Mouse (Mus musculus) left cerebral cortex, postnatal 25 days (tissue): ENCODE data around the gene Efna5. TPM values are rescaled to one million over a fixed set of nuclear protein-coding genes. Genes with fewer than 3 reads are reported as not detected.
A peak's percentile ranks its signal among the peaks of the same experiment; 100 is the strongest.

ENCODE experiments used
- DNase-seq, 2 experiments: peaks; one replicate each; pipeline ENCODE4 v3.0.0; 2022; ENCODE audit warnings: low spot score in 2 of 2, mixed read lengths in 1 of 2
- intact Hi-C: fragments of 180-260 bp; cut with DNase I; formaldehyde crosslinking; loops from one replicate; pipeline ENCODE4 v1.15.1; 2025
- total RNA-seq, 2 experiments: library from RNA; stranded (reverse); gene quantifications; 2 replicates each; pipeline ENCODE4 v1.2.3; 2021

Efna5 gene
- total RNA-seq, 2 experiments from 2014 or later: 32.8 to 41.5 TPM

- DNase-seq: no peak
- intact Hi-C loops: no loop called here
Measured at GRCm38 (mm10) chr17:62722962-62723361, 158.2 kb downstream of the Efna5 start.

DNA sequence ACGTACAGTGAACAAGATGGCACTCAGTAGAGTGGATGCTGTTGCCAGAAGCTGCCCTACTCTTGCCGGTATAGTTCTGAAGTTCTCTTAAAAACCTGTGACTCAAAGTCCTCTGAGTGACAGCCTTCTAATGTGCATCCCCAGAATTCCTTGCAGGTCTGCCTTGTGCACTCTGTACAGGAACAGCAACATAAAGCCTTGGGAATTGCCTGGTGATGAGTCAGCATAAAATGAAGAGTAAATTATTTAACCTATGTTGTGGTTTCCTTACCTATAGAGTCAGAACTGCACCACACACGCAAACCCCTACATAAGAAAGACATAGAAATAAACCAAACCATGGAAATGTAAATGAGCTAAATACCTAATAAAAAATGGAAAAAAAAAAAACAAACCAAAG, 159.5 kb downstream of the Efna5 start:
- no peak for DNase-seq
- intact Hi-C loops: no loop called here

- intact Hi-C loops: no loop called here
- DNase-seq: peak; percentile 41 to 71
Measured at GRCm38 (mm10) chr17:62720740-62721450, 160.2 kb downstream of the Efna5 start.

GRCm38 (mm10) chr17:62717426-62718131, 163.5 kb downstream of the Efna5 start:
- no peak for DNase-seq
- intact Hi-C loops: no loop called here

DNA sequence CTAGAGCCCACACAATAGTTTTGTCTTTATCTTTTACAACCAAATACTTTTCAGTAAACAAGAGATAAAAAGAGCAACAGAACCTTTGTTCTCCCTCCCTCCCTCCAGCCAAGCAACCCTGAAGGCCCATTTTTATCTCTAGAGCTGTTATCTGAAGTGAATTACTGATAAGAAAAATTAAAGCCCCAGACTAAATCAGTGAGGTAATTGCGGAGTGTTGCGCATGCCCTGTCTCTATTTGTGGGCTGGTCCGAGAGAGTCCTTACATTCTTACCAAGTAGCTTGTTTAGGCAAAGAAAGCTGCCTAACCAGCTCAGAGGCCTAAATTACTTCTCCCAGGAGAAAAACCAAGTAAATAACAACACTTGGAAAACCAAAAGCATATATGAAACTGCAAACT, 167.7 kb downstream of the Efna5 start:
- DNase-seq: no peak
- intact Hi-C loops: no loop called here

GRCm38 (mm10) chr17:62706418-62706817, 174.7 kb downstream of the Efna5 start:
- no peak for DNase-seq
- intact Hi-C loops: no loop called here

DNA sequence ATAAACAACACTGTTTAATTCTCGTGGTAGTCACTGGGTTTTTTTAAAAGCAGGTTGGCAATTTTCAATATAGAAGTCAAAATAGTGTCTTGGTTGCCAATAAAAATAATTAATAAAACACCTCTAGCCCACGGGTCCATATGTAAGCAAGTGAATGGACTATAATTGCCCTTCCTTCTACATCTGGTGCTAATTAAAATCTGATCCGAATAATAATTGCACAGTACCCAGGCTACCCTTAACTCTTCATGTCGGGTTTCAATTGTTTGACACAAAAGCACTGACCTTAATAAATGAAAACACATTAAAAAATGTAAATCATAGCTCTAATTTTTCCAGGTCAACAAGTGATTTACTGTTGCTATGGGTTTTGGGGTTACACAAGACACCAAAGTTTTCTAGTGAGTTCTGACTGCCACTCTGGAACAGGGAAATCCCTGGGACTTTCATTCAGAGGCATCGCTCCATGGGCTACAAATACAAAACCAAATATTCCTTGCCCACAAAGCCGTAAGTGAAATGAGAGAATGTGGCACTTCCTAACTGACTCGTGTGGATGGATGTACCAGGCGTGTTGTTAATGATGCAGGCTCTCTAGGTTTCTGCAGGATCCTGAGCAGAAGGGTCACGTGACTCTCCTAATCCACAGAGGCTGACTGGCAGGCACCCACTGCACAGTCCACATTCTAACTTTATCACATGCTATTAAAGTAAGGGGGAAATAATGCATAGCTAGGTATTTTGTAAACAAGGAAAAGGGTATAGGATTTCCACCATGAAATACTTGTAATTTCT, 178.9 kb downstream of the Efna5 start:
- no peak for DNase-seq
- intact Hi-C loops: no loop called here

GRCm38 (mm10) chr17:62700791-62701602, 180.1 kb downstream of the Efna5 start:
- DNase-seq: no peak
- intact Hi-C loops: no loop called here

- intact Hi-C loops: no loop called here
- DNase-seq: no peak
Measured at GRCm38 (mm10) chr17:62694958-62695437, 186.1 kb downstream of the Efna5 start.

DNA sequence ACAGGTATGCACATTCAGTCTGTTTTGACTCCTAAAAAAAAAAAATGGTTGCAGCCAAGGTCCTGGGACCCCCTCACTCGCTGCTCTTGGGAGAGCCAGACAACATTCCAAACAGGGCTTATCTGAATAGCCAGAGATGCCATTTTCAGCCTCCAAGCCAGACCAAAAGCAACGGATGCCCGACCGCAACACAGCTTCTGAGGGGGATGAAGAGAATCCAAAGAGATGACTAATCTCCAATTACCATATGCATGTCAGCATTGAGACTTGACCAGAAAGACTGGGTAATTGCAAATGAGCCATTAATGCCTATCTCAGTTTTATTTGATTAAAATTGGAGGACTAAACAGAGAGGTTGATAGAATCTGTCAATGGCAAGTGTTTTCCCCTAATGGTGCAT, 188.9 kb downstream of the Efna5 start:
- intact Hi-C loops: no loop called here
- DNase-seq: peak in 1 of 2 experiments; percentile 35

- DNase-seq: no peak
- intact Hi-C loops: no loop called here
Measured at GRCm38 (mm10) chr17:62691201-62691715, 189.9 kb downstream of the Efna5 start.

GRCm38 (mm10) chr17:62690256-62690655, 190.9 kb downstream of the Efna5 start:
- no peak for DNase-seq
- intact Hi-C loops: no loop called here

DNA sequence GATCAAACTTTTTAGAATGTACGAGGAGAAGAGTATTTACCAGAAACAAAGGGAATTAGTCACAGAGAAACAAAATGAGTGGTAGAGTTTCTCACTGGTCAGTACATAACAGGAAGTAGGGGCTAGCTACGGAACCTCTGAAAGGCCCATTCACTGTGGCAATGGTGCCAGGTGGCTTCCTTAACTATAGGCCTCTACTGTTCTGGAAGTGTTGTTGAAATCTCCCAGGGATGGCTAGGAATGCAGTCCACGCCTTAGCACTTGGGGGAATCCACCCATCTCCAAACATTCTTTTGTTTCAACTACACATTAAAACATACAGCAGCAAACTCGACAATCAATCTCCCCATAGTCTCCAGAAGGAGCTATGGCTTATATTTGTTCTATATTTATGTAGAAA, 191.5 kb downstream of the Efna5 start:
- no peak for DNase-seq
- intact Hi-C loops: no loop called here

DNA sequence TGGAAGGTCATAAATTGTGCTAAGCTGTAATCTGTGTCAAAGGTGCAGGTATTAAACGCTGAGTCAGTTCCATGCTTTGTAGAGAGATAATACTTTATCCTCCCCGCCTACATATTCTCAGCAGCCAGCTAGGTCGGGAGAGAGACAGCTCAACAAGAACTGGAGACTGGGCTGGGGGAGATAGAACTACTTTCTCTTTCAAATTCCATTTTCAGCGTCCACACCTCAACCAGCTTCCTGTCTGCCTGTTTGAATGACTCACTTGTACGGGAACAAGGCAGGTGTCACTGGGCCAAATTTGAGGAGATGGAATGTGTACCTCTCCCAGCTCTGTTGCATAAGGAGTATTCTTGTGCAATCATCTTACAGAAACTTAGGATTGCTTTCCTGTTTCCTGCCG, 193.7 kb downstream of the Efna5 start:
- intact Hi-C loops: no loop called here
- peak in 1 of 2 experiments; percentile 56 for DNase-seq

- intact Hi-C loops: no loop called here
- no peak for DNase-seq
Measured at GRCm38 (mm10) chr17:62685181-62685580, 195.9 kb downstream of the Efna5 start.

GRCm38 (mm10) chr17:62683142-62683541, 198.0 kb downstream of the Efna5 start:
- DNase-seq: no peak

GRCm38 (mm10) chr17:62681726-62682125, 199.4 kb downstream of the Efna5 start:
- intact Hi-C loops: no loop called here
- DNase-seq: no peak

More at GRCm38 (mm10) chr17:62683142-62683541, 198.0 kb downstream of the Efna5 start:
- intact Hi-C loops: no loop called here

GRCm38 (mm10) chr17:62680737-62681136, 200.4 kb downstream of the Efna5 start:
- intact Hi-C loops: no loop called here
- no peak for DNase-seq

GRCm38 (mm10) chr17:62676832-62677231, 204.3 kb downstream of the Efna5 start:
- DNase-seq: no peak
- intact Hi-C loops: no loop called here
